In the genomic region with DNA sequence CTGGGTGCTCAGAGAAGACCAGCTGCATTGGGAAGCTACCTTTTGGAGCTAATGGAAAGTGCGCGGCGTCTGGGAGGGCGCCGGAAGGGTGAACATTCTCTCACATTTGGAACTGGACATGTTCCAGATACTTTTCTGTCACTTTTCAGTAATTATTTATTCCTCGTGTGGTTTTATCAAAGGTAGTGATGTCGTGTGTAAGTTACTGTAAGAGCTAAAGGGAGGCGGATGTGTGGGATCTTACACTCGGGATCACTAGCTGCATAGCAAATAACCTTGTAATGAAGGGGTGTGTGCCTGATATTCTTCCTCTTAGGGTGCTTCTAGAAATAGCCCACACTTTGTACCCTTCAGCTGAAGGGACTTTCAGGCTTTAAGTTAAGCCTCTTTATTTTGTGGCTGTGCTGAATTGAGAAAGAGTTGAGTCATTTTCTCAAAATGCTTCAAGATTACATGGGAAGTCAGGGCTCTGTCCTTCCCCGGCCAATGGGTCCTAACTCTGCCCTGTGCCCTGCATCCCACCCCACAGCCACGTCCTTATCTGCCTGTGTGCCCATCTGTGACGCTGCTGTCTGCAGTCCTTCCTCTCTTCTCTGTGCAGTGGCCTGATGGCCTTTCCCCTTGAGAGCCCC, we compare ENCODE assay signal across 11 mouse cellular contexts. TPM values are rescaled to one million over a fixed set of nuclear protein-coding genes. Genes with fewer than 3 reads are reported as not detected.
DNase-seq lines count a peak whose midpoint lies in the region; ATAC-seq and TF ChIP-seq lines count a peak whose summit lies in the region.
"Had no signal": no experiment of that assay in that cellular context is flagged by ENCODE, and none has a peak within 500 bp of the region (broad histone marks: within the 10 kb centered on the region; RNA-seq: fewer than 3 reads in every experiment).

No protein-coding gene starts in this region.

- 48% methylated on average over 12 of the region's 12 CpGs for WGBS in heart, embryonic 13.5 days
- 66% methylated on average over 12 of the region's 12 CpGs for WGBS in liver, embryonic 12.5 days (ENCODE audit: insufficient replicate concordance)

- no peak for ATAC-seq in heart, embryonic 13.5 days (ENCODE audit: extremely low read depth, insufficient number of reproducible peaks, low FRiP score, low TSS enrichment)
- ATAC-seq in liver, embryonic 12.5 days: no peak
- no peak for ATAC-seq in frontal cortex, adult (ENCODE audit: low TSS enrichment)
- ATAC-seq: activated CD4-positive, CD25-positive, alpha-beta regulatory T cell, adult 4 months had no signal

- peak overlapping the region; percentile 41 for H3K4me2 ChIP-seq in heart, embryonic 13.5 days
- peak overlapping the region; percentile 14; the same call in 1 of the 2 replicates for H3K4me2 ChIP-seq in liver, embryonic 12.5 days

- no peaks in the 10 kb centered on the region for H3K36me3 ChIP-seq in heart, embryonic 13.5 days
- H3K36me3 ChIP-seq in testis, adult 2 months (ENCODE audit: control insufficient read depth, insufficient read depth, low read length): no peaks in the 10 kb centered on the region
- H3K36me3 ChIP-seq in liver, embryonic 12.5 days: 0 out of 2 replicates have a peak, but pooled peaks cover 3% of the 10 kb centered on the region

- H3K9me3 ChIP-seq in heart, embryonic 13.5 days: no peaks in the 10 kb centered on the region
- H3K9me3 ChIP-seq in liver, embryonic 12.5 days (replicated peaks): no peaks in the 10 kb centered on the region

- TF ChIP-seq CTCF in testis, adult 2 months (IDR thresholded peaks at IDR 0.05; ENCODE audit: control insufficient read depth, insufficient read depth, insufficient replicate concordance, low read depth, low read length): no peak

- no peak for TF ChIP-seq POLR2A in testis, adult 2 months (IDR thresholded peaks at IDR 0.05; ENCODE audit: control insufficient read depth, low read depth, low read length)

- H3K4me1 ChIP-seq in heart, embryonic 13.5 days: peaks cover 44% of the 10 kb centered on the region
- H3K4me1 ChIP-seq in testis, adult 2 months (ENCODE audit: control insufficient read depth, insufficient read depth, low read length): no peaks in the 10 kb centered on the region; the same call in none of the 2 replicates
- H3K4me1 ChIP-seq in liver, embryonic 12.5 days: peaks cover 48% of the 10 kb centered on the region

- intact Hi-C loops in heart, postnatal 36 days (cut with DNase I): no loop called here

- H3K27me3 ChIP-seq in heart, embryonic 13.5 days (replicated peaks): no peaks in the 10 kb centered on the region
- H3K27me3 ChIP-seq in testis, adult 2 months (ENCODE audit: control insufficient read depth, insufficient read depth, low read length): no peaks in the 10 kb centered on the region
- H3K27me3 ChIP-seq in liver, embryonic 12.5 days (replicated peaks): no peaks in the 10 kb centered on the region

- H3K9ac ChIP-seq in heart, embryonic 13.5 days: peak overlapping the region; percentile 44; the same call in 1 of the 2 replicates
- H3K9ac ChIP-seq in liver, embryonic 12.5 days: no peak overlapping the region

- peak overlapping the region; percentile 67 for H3K27ac ChIP-seq in heart, embryonic 13.5 days (replicated peaks)
- peak overlapping the region; percentile 16; the same call in 1 of the 2 replicates for H3K27ac ChIP-seq in testis, adult 2 months (ENCODE audit: control insufficient read depth, insufficient read depth, low read depth, low read length)
- peak overlapping the region; percentile 14; the same call in 1 of the 2 replicates for H3K27ac ChIP-seq in liver, embryonic 12.5 days

- no peak overlapping the region for H3K4me3 ChIP-seq in heart, embryonic 13.5 days
- no peak overlapping the region for H3K4me3 ChIP-seq in testis, adult 2 months (ENCODE audit: control insufficient read depth, low read depth, low read length)
- H3K4me3 ChIP-seq in liver, embryonic 12.5 days: no peak overlapping the region

- DNase-seq in heart, postnatal 36 days: no peak
- DNase-seq in testis, postnatal 14 days (ENCODE audit: low spot score): no peak
- no peak for DNase-seq in urinary bladder, postnatal 36 days (ENCODE audit: low spot score in 2 of 2)
- DNase-seq in urinary bladder, postnatal 10 days (ENCODE audit: low spot score): no peak
- DNase-seq: cerebellum, adult 2 months had no signal

RNA-seq across cellular contexts. Expression of gene Gpr183, which starts 3.4 kb away (rescaled TPM):
- polyA plus RNA-seq in heart, embryonic 13.5 days (2015; fragmentation: Nextera tagmentation; extraction: Ambion mirVana): 2.3 and 2.5 TPM in 2 replicates
- 1 to 10 TPM; 1.2 to 2.0 TPM for total RNA-seq in heart, postnatal 36 days (2021)
- 0.15 and 0.20 TPM in 2 replicates for polyA plus RNA-seq in testis, adult 2 months (2012; rRNA removed)
- 1.8 and 2.1 TPM in 2 replicates for polyA plus RNA-seq in liver, embryonic 12.5 days (2016; fragmentation: Nextera tagmentation; extraction: Ambion mirVana)

RNA-seq across cellular contexts. Expression of gene Gpr18, which starts 46.0 kb away (rescaled TPM):
- polyA plus RNA-seq in heart, embryonic 13.5 days (2015; fragmentation: Nextera tagmentation; extraction: Ambion mirVana): 0.13 TPM in 1 of 2 replicates, not detected in the other
- total RNA-seq in heart, postnatal 36 days (2021): under 1 TPM; 0.33 to 0.46 TPM
- polyA plus RNA-seq in testis, adult 2 months (2012; rRNA removed): 0.24 and 0.26 TPM in 2 replicates
- polyA plus RNA-seq in liver, embryonic 12.5 days (2016; fragmentation: Nextera tagmentation; extraction: Ambion mirVana): 0.08 TPM in 1 of 2 replicates, not detected in the other
- total RNA-seq: layer of hippocampus, postnatal 10 days had no signal
- polyA plus RNA-seq: cerebellum, adult 2 months had no signal

Comparison
In these comparisons a context has a peak if more than half of its experiments do, and no peak if none do; other contexts are left out.
1. H3K27ac ChIP-seq: peak in every context shown above with its lines; median percentile 67 in heart, embryonic 13.5 days; 16 in testis, adult 2 months; 14 in liver, embryonic 12.5 days.